Mouse (Mus musculus) hindbrain, embryonic 11.5 days (tissue): ENCODE data around the gene Ppef1. TPM values are rescaled to one million over a fixed set of nuclear protein-coding genes. Genes with fewer than 3 reads are reported as not detected.

Experiments
- ATAC-seq: fragments of 200-750 bp; cut with Nextera tagmentation; 2 replicates; pipeline ENCODE4 v1.8.0; 2017; ENCODE audit warnings: mild to moderate bottlenecking, moderate TSS enrichment, moderate library complexity; ENCODE audit not compliant: low FRiP score
- DNase-seq: peaks from one replicate; pipeline ENCODE4 v3.0.0-alpha.2; 2015; ENCODE audit warnings: low spot score
- H3K27ac ChIP-seq: fragments of 300-500 bp; sonication (generic); 2 replicates; pipeline ENCODE4 v1.5.1; 2014; ENCODE audit warnings: mild to moderate bottlenecking, low read depth, low read length
- H3K27me3 ChIP-seq: fragments of 300-500 bp; sonication (generic); 2 replicates; pipeline ENCODE4 v1.6.1; 2014; ENCODE audit warnings: mild to moderate bottlenecking, low read length, moderate library complexity, mixed read lengths; ENCODE audit not compliant: control insufficient read depth, insufficient read depth
- H3K36me3 ChIP-seq: fragments of 300-500 bp; sonication (generic); 2 replicates; pipeline ENCODE4 v1.6.1; 2014; ENCODE audit warnings: mild to moderate bottlenecking, low read length, moderate library complexity, mixed read lengths; ENCODE audit not compliant: control insufficient read depth, insufficient read depth
- H3K4me1 ChIP-seq: fragments of 300-500 bp; sonication (generic); replicated peaks from 2 replicates; pipeline ENCODE4 v1.6.1; 2014; ENCODE audit warnings: low read length, mixed read lengths; ENCODE audit not compliant: control insufficient read depth, insufficient read depth
- H3K4me2 ChIP-seq: fragments of 300-500 bp; sonication (generic); replicated peaks from 2 replicates; pipeline ENCODE4 v1.6.1; 2014; ENCODE audit warnings: mild to moderate bottlenecking, low read depth, low read length
- H3K4me3 ChIP-seq: fragments of 300-500 bp; sonication (generic); 2 replicates; pipeline ENCODE4 v1.5.1; 2014; ENCODE audit warnings: low read depth, low read length
- H3K9ac ChIP-seq: fragments of 300-500 bp; sonication (generic); 2 replicates; pipeline ENCODE4 v1.6.1; 2014; ENCODE audit warnings: low read depth, low read length
- H3K9me3 ChIP-seq: fragments of 300-500 bp; sonication (generic); 2 replicates; pipeline ENCODE4 v1.6.1; 2016; ENCODE audit warnings: low read length; ENCODE audit not compliant: control insufficient read depth
- WGBS: fragments of 180-500 bp; shearing (Covaris S2); extraction: QIAGEN DNeasy Blood & Tissue Kit; methylation state at CpG from one replicate; pipeline ENCODE4 v1.1.7; 2014; 5-methylcytosine and 5-hydroxymethylcytosine counted together
- polyA plus RNA-seq: library from polyadenylated mRNA; unstranded; fragments of >200 nt; fragmentation: Nextera tagmentation; extraction: Ambion mirVana; gene quantifications from 2 replicates; pipeline ENCODE4 v1.2.1, GENCODE M21; 2014

Gene Ppef1
- polyA plus RNA-seq, 1 experiment from 2014 or later = not detected

- H3K9ac ChIP-seq = no peak overlapping the region
- peaks cover 3% of the 10 kb centered on the region; the same call in 1 of the 2 replicates for H3K27me3 ChIP-seq
- H3K9me3 ChIP-seq = no peaks in the 10 kb centered on the region
- DNase-seq = no peak
- no peak overlapping the region for H3K4me2 ChIP-seq
- H3K27ac ChIP-seq = no peak overlapping the region
- no peak for ATAC-seq
- no peak overlapping the region for H3K4me3 ChIP-seq
- no peaks in the 10 kb centered on the region for H3K36me3 ChIP-seq
- no peaks in the 10 kb centered on the region for H3K4me1 ChIP-seq
- 90% methylated on average over 4 of the region's 4 CpGs for WGBS
Observed at GRCm38 (mm10) chrX:160584148-160584838, 151.3 kb downstream of the Ppef1 start.

GRCm38 (mm10) chrX:160583589-160583988 is 152.0 kb downstream of the Ppef1 start:
- DNase-seq = peak; percentile 11
- no peaks in the 10 kb centered on the region for H3K4me1 ChIP-seq
- no peak overlapping the region for H3K4me2 ChIP-seq
- no peak for ATAC-seq
- WGBS = 88% methylated on average over 5 of the region's 5 CpGs
- no peak overlapping the region for H3K27ac ChIP-seq
- no peaks in the 10 kb centered on the region for H3K9me3 ChIP-seq
- no peak overlapping the region for H3K9ac ChIP-seq
- H3K4me3 ChIP-seq = no peak overlapping the region
- H3K36me3 ChIP-seq = no peaks in the 10 kb centered on the region
- H3K27me3 ChIP-seq = peaks cover 3% of the 10 kb centered on the region; the same call in 1 of the 2 replicates

Other genes starting within 250 kb of the Ppef1 start
- gene Phka2, start 233.6 kb downstream of the Ppef1 start, polyA plus RNA-seq = 17.8 and 19.3 TPM in 2 replicates
- gene Rs1, start 32.2 kb upstream of the Ppef1 start, polyA plus RNA-seq = 0.08 TPM in 1 of 2 replicates, not detected in the other
- 0.19 and 0.24 TPM in 2 replicates for gene Gja6, start 171.3 kb upstream of the Ppef1 start, polyA plus RNA-seq